Mouse (Mus musculus) liver, adult (tissue): ENCODE measurements around the gene Lgmn.

Source experiments
- GATA4 ChIP-seq: IDR thresholded peaks from 2 replicates; pipeline ENCODE4 v1.6.1; 2014; ENCODE audit warnings: mild to moderate bottlenecking, low read length; ENCODE audit not compliant: insufficient replicate concordance

Gene Lgmn

DNA sequence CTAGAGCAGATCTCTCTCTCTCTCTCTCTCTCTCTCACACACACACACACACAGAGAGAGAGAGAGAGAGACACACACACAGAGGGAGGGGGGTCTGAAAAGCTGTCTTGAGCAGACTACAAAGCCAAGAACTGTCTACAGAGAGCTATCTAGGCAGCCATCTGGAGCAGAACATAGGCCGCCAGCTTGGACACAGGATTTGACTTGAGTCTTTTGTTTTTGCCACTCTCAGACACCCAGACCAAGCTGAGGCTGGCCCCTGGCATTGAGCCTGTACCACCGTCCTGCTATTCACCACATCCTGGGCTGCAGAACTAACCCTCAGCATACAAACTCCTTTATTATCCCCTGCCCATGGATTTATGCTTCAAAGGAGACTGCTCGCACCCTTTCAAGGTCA is 20.1 kb downstream of the Lgmn start:
- no peak for TF ChIP-seq GATA4

GRCm38 (mm10) chr12:102417701-102418100 is 21.9 kb downstream of the Lgmn start:
- TF ChIP-seq GATA4 = no peak

- TF ChIP-seq GATA4 = no peak
Measured at GRCm38 (mm10) chr12:102416955-102417510, 22.6 kb downstream of the Lgmn start.

GRCm38 (mm10) chr12:102416391-102416837 is 23.2 kb downstream of the Lgmn start:
- TF ChIP-seq GATA4 = peak; percentile 8; the same call in 1 of the 2 replicates

GRCm38 (mm10) chr12:102414686-102415085 is 24.9 kb downstream of the Lgmn start:
- TF ChIP-seq GATA4 = no peak

DNA sequence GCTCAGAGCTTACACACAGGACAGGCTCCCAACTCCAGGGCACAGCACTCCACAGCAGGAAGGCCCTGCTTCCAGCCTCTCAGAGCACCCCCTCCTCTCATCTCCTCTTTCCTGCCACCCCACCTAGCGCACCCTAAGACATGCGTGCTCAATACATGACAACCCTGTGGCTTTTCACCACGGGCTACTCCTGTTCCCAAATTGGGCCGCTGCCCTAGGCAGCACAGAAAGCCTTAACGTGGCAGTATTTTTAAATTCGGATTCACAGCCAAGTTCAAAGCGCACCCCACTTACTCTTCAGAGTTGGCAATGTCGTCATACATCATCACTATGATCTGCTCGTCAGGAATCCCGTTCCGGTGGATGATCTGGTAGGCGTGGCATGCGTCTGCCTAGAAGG is 26.4 kb downstream of the Lgmn start:
- TF ChIP-seq GATA4 = no peak

DNA sequence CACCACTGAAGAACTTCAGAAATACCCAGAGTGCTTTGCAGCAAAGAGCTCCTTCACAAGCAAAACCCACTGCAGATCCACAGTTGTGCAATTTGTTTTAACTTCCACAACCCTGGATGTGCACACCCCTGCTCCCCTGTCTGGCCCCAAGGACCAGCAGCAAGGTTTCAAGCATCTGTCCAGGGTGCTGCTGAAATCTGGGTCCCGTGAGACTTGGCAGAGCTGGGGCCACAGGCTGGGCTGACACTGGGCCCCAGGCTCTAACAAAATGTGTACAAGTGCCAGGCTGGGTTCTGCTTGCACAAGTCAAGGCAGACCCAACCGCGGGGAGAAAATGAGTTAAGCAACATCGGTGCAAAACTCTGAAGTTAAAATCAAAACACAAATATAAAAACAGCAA is 41.0 kb downstream of the Lgmn start:
- no peak for TF ChIP-seq GATA4

DNA sequence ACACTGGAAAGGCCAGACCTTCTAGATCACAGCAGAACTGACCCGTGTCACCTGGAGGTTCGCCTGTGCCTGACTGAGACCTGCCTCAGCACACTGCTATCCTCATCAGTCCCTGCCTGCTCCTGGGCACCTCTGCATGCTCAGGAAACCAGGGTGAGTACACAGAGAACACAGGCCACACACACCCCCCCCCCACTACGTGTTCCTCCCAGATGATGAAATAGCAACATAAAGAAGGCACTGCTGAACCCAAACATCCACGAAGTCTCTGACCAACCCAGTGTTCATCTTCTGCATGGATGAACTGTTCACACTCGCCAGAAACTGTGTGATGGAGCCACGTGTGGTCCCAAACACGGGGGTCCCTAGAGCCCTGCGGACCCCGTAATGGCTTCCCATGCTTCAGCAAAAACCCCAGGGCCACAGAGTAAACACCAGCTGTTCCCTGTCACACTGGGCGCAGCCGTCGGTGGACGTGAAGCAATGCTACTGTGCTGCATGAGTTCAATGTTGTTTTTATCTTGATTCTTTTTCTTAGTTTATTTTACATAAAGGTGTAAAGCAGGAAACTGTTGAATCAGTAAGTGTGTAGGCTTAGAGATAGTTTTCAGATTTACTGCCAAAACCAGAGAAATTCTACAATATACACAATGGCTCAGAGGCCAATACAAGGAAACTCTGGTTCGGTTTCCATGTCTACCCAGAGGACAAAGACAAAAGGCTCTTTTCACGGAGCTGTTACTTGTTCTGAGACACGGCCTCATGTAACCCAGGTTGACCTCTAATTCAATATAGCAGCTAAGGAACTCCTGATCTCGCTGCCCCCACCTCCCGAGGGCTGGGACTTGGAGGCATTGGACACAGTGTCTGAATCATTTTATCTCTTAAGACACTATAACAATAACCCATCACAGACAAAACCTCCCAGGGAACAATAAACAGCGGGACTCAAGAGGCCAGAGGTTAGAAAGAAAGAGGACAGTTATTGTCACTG is 43.3 kb downstream of the Lgmn start:
- no peak for TF ChIP-seq GATA4

- TF ChIP-seq GATA4 = no peak
Measured at GRCm38 (mm10) chr12:102395537-102395936, 44.1 kb downstream of the Lgmn start.

DNA sequence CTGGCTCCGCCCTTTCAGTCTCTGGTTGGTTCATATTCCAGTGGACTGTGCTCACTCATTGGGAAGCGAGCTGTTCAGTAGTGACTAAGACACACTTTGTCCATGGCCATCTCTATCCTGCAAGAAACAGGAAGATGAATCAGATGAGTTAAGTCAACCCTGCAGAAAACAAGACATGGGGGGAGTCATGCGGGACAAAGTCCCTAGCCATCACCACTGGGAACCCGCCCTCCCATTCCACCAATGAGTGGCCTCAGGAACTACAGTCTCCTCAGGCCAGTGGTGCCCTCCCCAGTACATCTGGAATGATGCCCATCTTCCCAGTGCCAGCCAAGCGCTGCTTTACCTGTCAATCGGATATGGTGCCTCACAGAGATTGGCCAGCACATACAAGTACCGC is 45.1 kb downstream of the Lgmn start:
- TF ChIP-seq GATA4 = no peak

DNA sequence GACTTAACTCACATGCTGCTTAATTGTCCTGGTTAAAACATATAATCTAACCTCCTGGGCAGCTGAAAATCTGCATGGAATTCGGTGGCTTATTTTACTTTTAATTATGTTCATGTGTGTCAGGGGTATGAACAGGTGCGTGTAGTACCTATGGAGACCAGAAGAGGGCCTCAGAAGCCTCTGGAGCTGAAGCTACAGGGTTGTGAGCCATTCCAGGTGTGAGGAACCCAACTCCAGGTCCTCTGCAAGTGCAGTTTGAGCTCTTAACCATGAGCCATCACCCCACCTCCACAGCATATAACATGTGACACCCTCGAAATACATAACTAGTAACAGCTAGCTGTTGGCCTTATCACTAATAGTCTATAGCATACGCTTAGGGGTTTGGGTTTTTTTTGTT is 47.6 kb downstream of the Lgmn start:
- TF ChIP-seq GATA4 = no peak

GRCm38 (mm10) chr12:102391109-102391508 is 48.5 kb downstream of the Lgmn start:
- no peak for TF ChIP-seq GATA4

- TF ChIP-seq GATA4 = no peak
Measured at GRCm38 (mm10) chr12:102390042-102390441, 49.6 kb downstream of the Lgmn start.

DNA sequence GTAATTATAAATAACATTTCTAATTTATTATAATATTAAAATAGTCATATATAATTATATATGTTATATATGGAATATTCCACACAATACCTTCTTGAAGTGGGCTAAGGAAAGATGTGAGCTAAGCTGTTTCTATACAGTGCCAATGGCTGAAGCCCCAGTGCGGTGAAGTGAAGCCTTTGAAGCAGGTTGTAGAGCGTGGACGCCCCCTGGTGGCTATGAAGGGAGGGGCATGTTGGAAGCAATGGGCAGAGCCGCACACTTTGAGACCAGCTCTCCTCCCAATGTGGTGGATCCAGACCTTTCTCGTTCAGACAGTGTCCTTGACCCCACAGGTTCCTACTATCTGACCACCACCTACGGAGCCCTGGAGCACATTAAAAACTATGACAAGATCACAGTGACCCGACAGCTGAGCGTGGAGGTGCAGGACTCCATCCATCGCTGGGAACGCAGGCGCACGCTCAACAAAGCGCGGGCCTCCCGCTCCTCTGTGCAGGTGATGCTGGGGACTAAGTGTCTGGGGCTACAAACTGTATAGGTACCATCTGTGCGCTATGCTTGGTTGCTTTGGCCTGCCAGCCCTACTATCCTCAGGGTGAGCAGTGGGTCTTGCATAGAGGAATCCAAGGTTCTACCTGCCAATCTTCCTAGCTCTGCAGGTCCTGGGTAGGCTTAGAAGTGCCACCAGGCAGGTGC is 52.2 kb downstream of the Lgmn start:
- TF ChIP-seq GATA4 = no peak

GRCm38 (mm10) chr12:102384819-102385218 is 54.8 kb downstream of the Lgmn start:
- no peak for TF ChIP-seq GATA4

GRCm38 (mm10) chr12:102383288-102383687 is 56.3 kb downstream of the Lgmn start:
- TF ChIP-seq GATA4 = no peak
